Mouse (Mus musculus) liver, embryonic 13.5 days (tissue): ENCODE data around the gene Fnbp1l. TPM values are rescaled to one million over a fixed set of nuclear protein-coding genes. Genes with fewer than 3 reads are reported as not detected.

Source experiments
- ATAC-seq: fragments of 200-750 bp; cut with Nextera tagmentation; 2 replicates; pipeline ENCODE4 v1.8.0; 2017; ENCODE audit warnings: low read depth, mild to moderate bottlenecking, moderate number of reproducible peaks, moderate library complexity
- DNase-seq: peaks from one replicate; pipeline ENCODE4 v3.0.0; 2022
- H3K27ac ChIP-seq: fragments of 300-500 bp; sonication (generic); 2 replicates; pipeline ENCODE4 v1.5.1; 2015; ENCODE audit warnings: moderate library complexity, mild to moderate bottlenecking, inconsistent platforms
- H3K27me3 ChIP-seq: fragments of 300-500 bp; sonication (generic); 2 replicates; pipeline ENCODE4 v1.6.1; 2015; ENCODE audit warnings: mild to moderate bottlenecking, inconsistent platforms
- H3K36me3 ChIP-seq: fragments of 300-500 bp; sonication (generic); 2 replicates; pipeline ENCODE4 v1.6.1; 2015; ENCODE audit warnings: mild to moderate bottlenecking, inconsistent platforms
- H3K4me1 ChIP-seq: fragments of 300-500 bp; sonication (generic); replicated peaks from 2 replicates; pipeline ENCODE4 v1.6.1; 2015; ENCODE audit warnings: inconsistent platforms
- H3K4me2 ChIP-seq: fragments of 300-500 bp; sonication (generic); 2 replicates; pipeline ENCODE4 v1.6.1; 2015; ENCODE audit warnings: inconsistent platforms, mild to moderate bottlenecking, moderate library complexity
- H3K4me3 ChIP-seq: fragments of 300-500 bp; sonication (generic); replicated peaks from 2 replicates; pipeline ENCODE4 v1.5.1; 2015; ENCODE audit warnings: mild to moderate bottlenecking, inconsistent platforms
- H3K9ac ChIP-seq: fragments of 300-500 bp; sonication (generic); 2 replicates; pipeline ENCODE4 v1.6.1; 2015; ENCODE audit warnings: mild to moderate bottlenecking, inconsistent platforms
- H3K9me3 ChIP-seq: fragments of 300-500 bp; sonication (generic); replicated peaks from 2 replicates; pipeline ENCODE4 v1.6.1; 2016; ENCODE audit warnings: inconsistent platforms
- WGBS: fragments of 180-500 bp; shearing (Covaris S2); methylation state at CpG from one replicate; pipeline ENCODE4 v1.1.7; 2015; ENCODE audit not compliant: insufficient replicate concordance; 5-methylcytosine and 5-hydroxymethylcytosine counted together
- polyA plus RNA-seq: library from polyadenylated mRNA; unstranded; fragments of >200 nt; fragmentation: Nextera tagmentation; extraction: Ambion mirVana; gene quantifications from 2 replicates; pipeline ENCODE4 v1.2.1, GENCODE M21; 2015

Fnbp1l gene
- polyA plus RNA-seq, 1 experiment from 2014 or later, result 4.3 TPM

- ATAC-seq (no peak), DNase-seq (no peak)
- no peak overlapping the region for H3K4me2 ChIP-seq
- H3K27ac ChIP-seq, result no peak overlapping the region
- 53% methylated on average over 3 of the region's 3 CpGs for WGBS
- H3K9me3 ChIP-seq, result no peaks in the 10 kb centered on the region
- no peak overlapping the region for H3K9ac ChIP-seq
- no peaks in the 10 kb centered on the region for H3K36me3 ChIP-seq
- no peak overlapping the region for H3K4me3 ChIP-seq
- H3K4me1 ChIP-seq, result no peaks in the 10 kb centered on the region
- no peaks in the 10 kb centered on the region for H3K27me3 ChIP-seq
Observed at GRCm38 (mm10) chr3:122520365-122520764, 99.2 kb downstream of the Fnbp1l start.

DNA sequence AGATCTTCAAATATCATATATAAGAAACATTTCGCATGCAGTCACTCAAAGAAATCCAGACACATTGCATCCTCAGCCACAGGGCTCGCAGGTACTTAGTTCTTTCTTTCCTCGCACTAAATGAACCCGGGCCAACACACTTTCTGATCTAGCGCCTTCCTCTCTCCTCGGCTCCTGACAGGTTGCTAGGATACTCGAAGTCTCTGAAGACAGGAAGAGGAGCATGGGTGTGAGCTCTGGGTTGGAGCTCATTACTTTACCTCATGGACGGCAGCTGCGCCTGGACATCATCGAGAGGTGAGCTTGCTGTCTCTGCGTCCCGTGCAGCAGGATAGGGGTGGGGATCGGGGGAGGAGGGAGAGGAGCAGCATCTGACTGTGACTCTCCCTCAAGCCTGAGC, 100.4 kb downstream of the Fnbp1l start:
- no peaks in the 10 kb centered on the region for H3K9me3 ChIP-seq
- no peaks in the 10 kb centered on the region for H3K36me3 ChIP-seq
- ATAC-seq (no peak), DNase-seq (no peak)
- H3K4me1 ChIP-seq, result no peaks in the 10 kb centered on the region
- no peak overlapping the region for H3K9ac ChIP-seq
- no peak overlapping the region for H3K4me3 ChIP-seq
- 58% methylated on average over 13 of the region's 13 CpGs for WGBS
- H3K27me3 ChIP-seq, result no peaks in the 10 kb centered on the region
- H3K27ac ChIP-seq, result no peak overlapping the region
- H3K4me2 ChIP-seq, result no peak overlapping the region

DNA sequence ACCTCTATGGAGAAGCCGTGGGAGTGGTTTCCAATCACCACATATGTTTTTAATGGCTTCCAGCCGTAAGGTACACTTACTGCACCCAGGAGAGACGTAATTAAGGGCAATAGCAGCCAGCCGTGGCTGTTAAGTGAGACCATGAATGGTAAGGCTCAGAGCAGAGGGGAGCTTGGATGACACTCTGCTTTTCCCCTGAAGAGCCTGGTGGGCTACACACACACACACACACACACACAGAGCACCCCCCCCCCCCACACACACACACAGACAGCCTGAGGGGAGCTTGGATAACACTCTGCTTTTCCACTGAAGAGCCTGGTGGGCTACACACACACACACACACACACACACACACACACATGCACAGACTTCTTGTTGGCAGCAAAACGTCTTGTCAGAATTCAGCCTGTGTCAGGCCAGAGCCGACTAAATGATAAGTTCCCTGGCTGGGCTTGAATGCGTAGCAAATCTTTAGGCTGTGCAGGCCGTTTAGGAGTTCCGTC, 101.2 kb downstream of the Fnbp1l start:
- no peaks in the 10 kb centered on the region for H3K4me1 ChIP-seq
- no peak overlapping the region for H3K4me2 ChIP-seq
- no peaks in the 10 kb centered on the region for H3K27me3 ChIP-seq
- no peak for ATAC-seq
- WGBS, result 60% methylated on average over 9 of the region's 9 CpGs
- H3K9ac ChIP-seq, result no peak overlapping the region
- H3K9me3 ChIP-seq, result no peaks in the 10 kb centered on the region
- no peak for DNase-seq
- no peaks in the 10 kb centered on the region for H3K36me3 ChIP-seq
- no peak overlapping the region for H3K27ac ChIP-seq
- no peak overlapping the region for H3K4me3 ChIP-seq

DNA sequence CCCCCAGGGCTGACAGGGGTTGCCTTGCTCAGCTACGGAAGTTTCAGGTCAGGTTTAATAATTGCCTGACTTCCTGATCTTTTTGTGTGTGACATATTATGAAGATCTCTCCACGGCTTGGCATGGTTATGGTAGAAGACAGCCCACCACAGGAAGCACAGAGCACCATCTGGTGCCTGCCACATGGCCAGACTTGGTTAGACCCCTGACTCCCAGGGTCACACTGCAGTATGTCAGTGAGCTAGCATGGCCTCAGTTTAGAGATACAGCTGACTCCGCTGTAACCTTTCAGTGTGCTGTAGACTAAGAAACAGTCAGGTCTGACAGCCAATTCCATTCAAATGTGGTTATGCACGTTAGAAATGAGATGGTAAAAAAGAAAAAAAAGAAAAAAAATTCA, 101.8 kb downstream of the Fnbp1l start:
- no peak for DNase-seq
- no peak overlapping the region for H3K4me3 ChIP-seq
- peaks cover 4% of the 10 kb centered on the region; the same call in 1 of the 2 replicates for H3K4me1 ChIP-seq
- H3K9me3 ChIP-seq, result no peaks in the 10 kb centered on the region
- H3K27ac ChIP-seq, result no peak overlapping the region
- H3K36me3 ChIP-seq, result no peaks in the 10 kb centered on the region
- 54% methylated on average over 4 of the region's 4 CpGs for whole genome bisulfite sequencing
- H3K4me2 ChIP-seq, result no peak overlapping the region
- no peak overlapping the region for H3K9ac ChIP-seq
- no peak for ATAC-seq
- no peaks in the 10 kb centered on the region for H3K27me3 ChIP-seq

- Histone ChIP-seq H3K9ac (no peak overlapping the region), H3K27me3 (no peaks in the 10 kb centered on the region), H3K4me3 (no peak overlapping the region), H3K9me3 (no peaks in the 10 kb centered on the region), H3K36me3 (no peaks in the 10 kb centered on the region), H3K4me1 (peaks cover 14% of the 10 kb centered on the region), H3K4me2 (no peak overlapping the region), H3K27ac (no peak overlapping the region)
- no peak for ATAC-seq
- DNase-seq, result no peak
- WGBS, result 59% methylated on average over 3 of the region's 3 CpGs
Observed at GRCm38 (mm10) chr3:122516327-122516695, 103.2 kb downstream of the Fnbp1l start.

- Histone ChIP-seq H3K9ac (no peak overlapping the region), H3K4me1 (peaks cover 19% of the 10 kb centered on the region)
- 58% methylated on average over 6 of the region's 6 CpGs for WGBS
Observed at GRCm38 (mm10) chr3:122515568-122516326, 103.8 kb downstream of the Fnbp1l start.

DNA sequence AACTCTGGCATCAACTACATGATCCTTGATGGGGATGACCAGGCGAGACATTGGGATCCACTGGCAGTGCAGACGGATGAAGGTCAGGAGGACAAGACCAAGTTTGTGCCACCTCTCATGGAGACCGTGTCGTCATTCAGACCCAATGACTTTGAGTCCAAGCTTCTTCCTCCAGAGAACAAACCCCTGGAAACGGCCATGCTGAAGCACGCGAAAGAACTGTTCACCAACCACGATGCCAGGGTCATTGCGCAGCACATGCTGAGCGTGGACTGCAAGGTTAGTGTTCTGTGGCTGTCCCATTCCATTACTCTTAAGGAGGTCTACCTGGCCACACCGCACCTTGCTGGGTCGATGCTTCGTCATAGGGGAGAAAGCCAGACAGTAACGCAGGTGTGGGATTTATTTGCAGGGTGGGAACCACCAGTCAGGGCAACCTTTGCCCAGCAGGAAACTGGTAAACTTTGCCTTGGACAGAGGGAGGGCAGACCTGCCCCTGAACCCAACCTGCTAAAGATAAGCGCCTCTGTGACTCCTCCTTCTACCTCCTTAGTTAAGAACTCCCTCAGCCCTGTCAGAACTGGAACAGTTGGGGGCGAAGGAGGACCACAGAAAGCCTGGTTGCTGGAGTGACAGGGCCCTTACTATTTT, 106.7 kb downstream of the Fnbp1l start:
- no peak for DNase-seq
- H3K27me3 ChIP-seq, result no peaks in the 10 kb centered on the region
- H3K36me3 ChIP-seq, result no peaks in the 10 kb centered on the region
- WGBS, result 69% methylated on average over 16 of the region's 16 CpGs
- H3K27ac ChIP-seq, result peak overlapping the region; percentile 65
- H3K4me2 ChIP-seq, result 0 out of 2 replicates have a peak overlapping the region, but pooled peaks have one; percentile 14
- peaks cover 34% of the 10 kb centered on the region for H3K4me1 ChIP-seq
- no peak overlapping the region for H3K4me3 ChIP-seq
- H3K9ac ChIP-seq, result no peak overlapping the region
- no peaks in the 10 kb centered on the region for H3K9me3 ChIP-seq
- ATAC-seq, result 0 out of 2 replicates have a peak, but pooled peaks have one; percentile 22

More at GRCm38 (mm10) chr3:122515568-122516326, 103.8 kb downstream of the Fnbp1l start:
- no peak overlapping the region for H3K4me3 ChIP-seq
- DNase-seq (no peak), ATAC-seq (no peak)
- no peaks in the 10 kb centered on the region for H3K27me3 ChIP-seq
- H3K9me3 ChIP-seq, result no peaks in the 10 kb centered on the region
- no peak overlapping the region for H3K27ac ChIP-seq
- H3K4me2 ChIP-seq, result no peak overlapping the region
- H3K36me3 ChIP-seq, result no peaks in the 10 kb centered on the region

DNA sequence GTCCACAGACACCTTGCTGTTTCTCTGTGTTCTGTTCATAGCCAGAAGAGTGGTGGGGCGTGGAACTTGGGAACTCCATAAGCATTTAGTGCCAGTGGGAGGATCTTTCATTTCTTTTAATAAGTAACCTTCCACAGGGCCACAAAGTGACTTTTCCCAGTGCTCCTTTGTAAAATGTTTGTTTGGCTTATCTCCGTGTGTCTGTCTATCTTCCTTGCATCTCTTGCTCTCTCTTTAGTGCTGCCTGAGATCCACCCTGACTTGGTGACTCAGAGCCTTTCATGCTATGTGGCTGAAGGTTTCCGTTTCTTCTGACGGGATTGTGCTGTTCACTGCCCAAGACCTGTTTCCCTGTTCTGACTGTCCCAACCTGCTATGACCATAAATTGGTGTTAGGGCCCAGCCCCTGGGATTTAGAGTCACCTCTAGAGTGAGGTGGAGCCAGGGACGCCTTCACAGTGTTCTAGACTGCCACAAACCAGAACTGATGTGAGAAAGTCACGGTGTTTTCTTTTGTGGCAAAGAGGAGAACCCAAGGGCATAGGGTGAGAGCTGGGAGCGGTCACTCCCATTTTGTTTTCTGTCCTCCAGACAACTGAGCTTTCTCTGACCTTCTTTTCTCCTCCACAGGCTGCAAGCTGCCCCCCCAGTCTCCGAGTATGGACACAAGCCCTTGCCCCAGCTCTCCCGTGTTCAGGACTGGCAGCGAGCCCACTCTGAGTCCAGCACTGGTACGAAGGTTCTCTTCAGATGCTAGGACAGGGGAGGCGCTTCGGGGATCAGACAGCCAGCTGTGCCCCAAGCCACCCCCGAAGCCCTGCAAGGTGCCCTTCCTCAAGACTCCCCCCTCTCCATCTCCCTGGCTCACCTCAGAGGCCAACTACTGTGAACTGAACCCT, 107.5 kb downstream of the Fnbp1l start:
- DNase-seq (no peak), ATAC-seq (no peak)
- peak overlapping the region; percentile 74 for H3K27ac ChIP-seq
- peaks cover 34% of the 10 kb centered on the region for H3K4me1 ChIP-seq
- H3K9me3 ChIP-seq, result no peaks in the 10 kb centered on the region
- no peaks in the 10 kb centered on the region for H3K36me3 ChIP-seq
- 0 out of 2 replicates have a peak overlapping the region, but pooled peaks have one; percentile 14 for H3K4me2 ChIP-seq
- no peak overlapping the region for H3K9ac ChIP-seq
- H3K27me3 ChIP-seq, result no peaks in the 10 kb centered on the region
- no peak overlapping the region for H3K4me3 ChIP-seq
- WGBS, result 67% methylated on average over 14 of the region's 14 CpGs

DNA sequence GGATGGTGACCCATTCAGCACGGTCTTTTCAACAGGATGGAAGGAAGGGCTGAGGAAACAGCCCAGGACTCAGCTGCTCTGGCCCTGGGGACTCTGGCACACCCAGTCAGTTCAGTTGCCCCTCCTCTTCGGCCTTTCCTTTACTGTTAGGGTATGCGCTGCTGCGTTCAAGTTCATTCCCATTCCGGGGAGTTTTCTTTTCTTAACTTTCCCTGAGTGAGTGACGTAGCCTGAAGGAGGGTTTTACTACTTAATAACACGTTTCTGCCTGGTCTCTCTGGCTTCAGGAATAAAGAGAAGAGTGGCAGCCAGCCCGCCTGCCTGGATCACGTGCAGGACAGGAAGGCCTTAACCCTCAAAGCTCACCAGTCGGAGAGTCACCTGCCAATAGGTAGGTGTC, 108.6 kb downstream of the Fnbp1l start:
- peaks cover 34% of the 10 kb centered on the region for H3K4me1 ChIP-seq
- H3K27me3 ChIP-seq, result no peaks in the 10 kb centered on the region
- ATAC-seq (no peak), DNase-seq (no peak)
- H3K27ac ChIP-seq, result peak overlapping the region; percentile 74
- 56% methylated on average over 10 of the region's 10 CpGs for WGBS
- no peaks in the 10 kb centered on the region for H3K36me3 ChIP-seq
- no peak overlapping the region for H3K9ac ChIP-seq
- H3K9me3 ChIP-seq, result no peaks in the 10 kb centered on the region
- peak overlapping the region; percentile 41; the same call in 1 of the 2 replicates for H3K4me2 ChIP-seq
- no peak overlapping the region for H3K4me3 ChIP-seq

GRCm38 (mm10) chr3:122510240-122510750, 109.2 kb downstream of the Fnbp1l start:
- Histone ChIP-seq H3K27me3 (no peaks in the 10 kb centered on the region), H3K4me3 (no peak overlapping the region), H3K9ac (no peak overlapping the region), H3K4me2 (peak overlapping the region; percentile 41), H3K4me1 (peaks cover 34% of the 10 kb centered on the region), H3K9me3 (no peaks in the 10 kb centered on the region), H3K27ac (peak overlapping the region; percentile 74), H3K36me3 (no peaks in the 10 kb centered on the region)
- WGBS, result 23% methylated on average over 14 of the region's 14 CpGs
- DNase-seq (no peak), ATAC-seq (peak; percentile 49)
